Mouse (Mus musculus) kidney, adult 2 months (tissue): Measurements from ENCODE around the gene Gpi1.

Source experiments
- CTCF ChIP-seq: fragments of 200-500 bp; conservative IDR thresholded peaks from 2 replicates; pipeline ENCODE4 v1.5.1; 2011; ENCODE audit warnings: low read depth, mild to moderate bottlenecking, control low read depth, low read length, moderate library complexity, mixed read lengths; ENCODE audit not compliant: insufficient read depth, insufficient read length
- POLR2A ChIP-seq: fragments of 200-500 bp; IDR thresholded peaks from one replicate; pipeline ENCODE4 v1.6.1; 2011; ENCODE audit warnings: low read depth, low read length, control low read depth

GRCm38 (mm10) chr7:34172251-34172650 lies 57.9 kb downstream of the Gpi1 start:
- TF ChIP-seq POLR2A = no peak
- TF ChIP-seq CTCF = no peak
